Mouse (Mus musculus) CH12.LX (cell line): ENCODE data around the gene Ffar4. TPM values are rescaled to one million over a fixed set of nuclear protein-coding genes. Genes with fewer than 3 reads are reported as not detected.

Experiments
- DNase-seq: peaks from one replicate; pipeline ENCODE4 v3.0.0-alpha.2; 2013; ENCODE audit errors: extremely low read depth
- H3K27ac ChIP-seq: 2 replicates; pipeline ENCODE4 v1.5.1; 2012; ENCODE audit warnings: low read depth, mild to moderate bottlenecking, control low read depth, moderate library complexity; ENCODE audit not compliant: insufficient read depth
- H3K27me3 ChIP-seq: replicated peaks from 2 replicates; pipeline ENCODE3; 2012; ENCODE audit warnings: inconsistent platforms
- H3K36me3 ChIP-seq, 2 experiments: replicated peaks in 1 of 2; 2 replicates each; pipeline versions ENCODE3 to v1.6.1; 2012; ENCODE audit warnings: inconsistent platforms in 1 of 2, low read length in 1 of 2, mild to moderate bottlenecking in 1 of 2, mixed read lengths in 1 of 2, moderate library complexity in 1 of 2; ENCODE audit not compliant: control insufficient read depth in 1 of 2, insufficient read depth in 1 of 2
- H3K4me1 ChIP-seq, 2 experiments: 2 replicates each; pipeline ENCODE4 v1.6.1; 2012; ENCODE audit warnings: inconsistent platforms in 1 of 2, moderate library complexity in 1 of 2; ENCODE audit not compliant: insufficient read depth in 2 of 2, control insufficient read depth in 1 of 2
- H3K4me2 ChIP-seq: 2 replicates; pipeline ENCODE4 v1.6.1; 2012; ENCODE audit warnings: low read depth, mild to moderate bottlenecking, control low read depth; ENCODE audit not compliant: poor library complexity, insufficient read depth, severe bottlenecking
- H3K4me3 ChIP-seq, 3 experiments: fragments of 150-350 bp in 1 of 3; sonication (generic) in 1 of 3; replicated peaks in 1 of 3; 2 replicates each; pipeline versions ENCODE3 to v1.5.1; 2011 to 2012; ENCODE audit warnings: low read depth in 2 of 3, low read length in 2 of 3, mild to moderate bottlenecking in 2 of 3, moderate library complexity in 2 of 3, control low read depth in 1 of 3, improper control_type of control experiment in 1 of 3, inconsistent platforms in 1 of 3, mixed read lengths in 1 of 3; ENCODE audit not compliant: poor library complexity in 1 of 3
- H3K79me2 ChIP-seq: replicated peaks from 2 replicates; pipeline ENCODE4 v1.6.1; 2012; ENCODE audit warnings: mild to moderate bottlenecking, moderate library complexity; ENCODE audit not compliant: control insufficient read depth, poor library complexity, insufficient read depth, severe bottlenecking; ENCODE audit errors: extremely low read depth
- H3K9ac ChIP-seq: 2 replicates; pipeline ENCODE4 v1.6.1; 2012; ENCODE audit warnings: low read depth, mild to moderate bottlenecking, control low read depth, moderate library complexity; ENCODE audit not compliant: insufficient read depth
- H3K9me3 ChIP-seq: replicated peaks from 2 replicates; pipeline ENCODE3; 2012; ENCODE audit warnings: low read length, inconsistent platforms, mixed read lengths
- BHLHE40 ChIP-seq: IDR thresholded peaks from 2 replicates; pipeline ENCODE4 v1.6.1; 2011; ENCODE audit warnings: mild to moderate bottlenecking, low read depth, low read length, improper control_type of control experiment
- CHD1 ChIP-seq: IDR thresholded peaks from 2 replicates; pipeline ENCODE4 v1.6.1; 2012; ENCODE audit warnings: low read depth, low read length, improper control_type of control experiment, inconsistent platforms
- CTCF ChIP-seq, 2 experiments: IDR thresholded peaks in 1 of 2; conservative IDR thresholded peaks in 1 of 2; 2 replicates each; pipeline ENCODE4 v1.5.1; 2011 to 2012; ENCODE audit warnings: low read depth in 2 of 2, low read length in 2 of 2, improper control_type of control experiment in 1 of 2, inconsistent platforms in 1 of 2, mild to moderate bottlenecking in 1 of 2, moderate library complexity in 1 of 2
- ELF1 ChIP-seq: IDR thresholded peaks from 2 replicates; pipeline ENCODE4 v1.6.1; 2014; ENCODE audit warnings: low read depth, mild to moderate bottlenecking, inconsistent platforms, low read length, improper control_type of control experiment
- EP300 ChIP-seq: IDR thresholded peaks from 2 replicates; pipeline ENCODE4 v1.6.1; 2011; ENCODE audit warnings: low read length, improper control_type of control experiment
- ETS1 ChIP-seq: conservative IDR thresholded peaks from 2 replicates; pipeline ENCODE4 v1.6.1; 2012; ENCODE audit warnings: low read depth, mild to moderate bottlenecking, inconsistent platforms, low read length, improper control_type of control experiment, moderate library complexity
- IRF4 ChIP-seq: IDR thresholded peaks from 2 replicates; pipeline ENCODE4 v1.6.1; 2014; ENCODE audit warnings: low read depth, mild to moderate bottlenecking, inconsistent platforms, low read length, improper control_type of control experiment
- JUND ChIP-seq: conservative IDR thresholded peaks from 2 replicates; pipeline ENCODE4 v1.6.1; 2011; ENCODE audit warnings: low read depth, low read length, improper control_type of control experiment
- MAX ChIP-seq: IDR thresholded peaks from 2 replicates; pipeline ENCODE4 v1.6.1; 2011; ENCODE audit warnings: low read length, improper control_type of control experiment
- MXI1 ChIP-seq: IDR thresholded peaks from 2 replicates; pipeline ENCODE4 v1.6.1; 2011; ENCODE audit warnings: mild to moderate bottlenecking, low read depth, low read length, improper control_type of control experiment
- POLR2A ChIP-seq: IDR thresholded peaks from 2 replicates; pipeline ENCODE4 v1.6.1; 2011; ENCODE audit warnings: low read depth, mild to moderate bottlenecking, improper control_type of control experiment, low read length
- POLR2AphosphoS2 ChIP-seq: IDR thresholded peaks from 2 replicates; pipeline ENCODE4 v1.6.1; 2011; ENCODE audit warnings: low read depth, low read length, improper control_type of control experiment
- RAD21 ChIP-seq: IDR thresholded peaks from 2 replicates; pipeline ENCODE4 v1.6.1; 2011; ENCODE audit warnings: low read depth, mild to moderate bottlenecking, low read length, improper control_type of control experiment, moderate library complexity
- RCOR1 ChIP-seq: conservative IDR thresholded peaks from 2 replicates; pipeline ENCODE4 v1.6.1; 2012; ENCODE audit warnings: low read depth, mild to moderate bottlenecking, inconsistent platforms, low read length, improper control_type of control experiment
- TBP ChIP-seq: conservative IDR thresholded peaks from 2 replicates; pipeline ENCODE4 v1.6.1; 2011; ENCODE audit warnings: low read depth, low read length, improper control_type of control experiment
- USF1 ChIP-seq: IDR thresholded peaks from 2 replicates; pipeline ENCODE4 v1.6.1; 2014; ENCODE audit warnings: low read depth, mild to moderate bottlenecking, inconsistent platforms, low read length, improper control_type of control experiment
- ZMIZ1 ChIP-seq: IDR thresholded peaks from 2 replicates; pipeline ENCODE4 v1.6.1; 2012; ENCODE audit warnings: low read depth, mild to moderate bottlenecking, inconsistent platforms, low read length, improper control_type of control experiment
- ZNF384 ChIP-seq: IDR thresholded peaks from 2 replicates; pipeline ENCODE4 v1.6.1; 2012; ENCODE audit warnings: low read depth, low read length, improper control_type of control experiment, inconsistent platforms
- dilution Hi-C: fragments of 300-500 bp; cut with MboI; formaldehyde crosslinking; loops from 2 replicates; pipeline ENCODE4 v1.14.3; 2020; ENCODE audit warnings: low sequenced_read_pairs; ENCODE audit not compliant: extremely low pct_unique_long_range_greater_than_20kb, extremely low pct_ligation_motif_present
- in situ Hi-C: fragments of 300-500 bp; cut with MboI; formaldehyde crosslinking; loops from 3 replicates; pipeline ENCODE4 v1.14.3; 2019; ENCODE audit warnings: low sequenced_read_pairs, low pct_ligation_motif_present, low pct_unique_long_range_greater_than_20kb, mixed read lengths
- polyA plus RNA-seq: library from polyadenylated mRNA; unstranded; fragments of >175 nt; gene quantifications from 2 replicates; pipeline ENCODE4 v1.2.1, GENCODE M21; 2012; ENCODE audit warnings: low read depth; ENCODE audit not compliant: insufficient read length
- total RNA-seq, 2 experiments: library from RNA; depleted of rRNA; stranded (reverse); fragments of 300-350 nt in 1 of 2; fragments of >200 nt in 1 of 2; gene quantifications; 2 replicates each; pipeline ENCODE4 v1.2.3; 2012 to 2014

Ffar4 gene
- total and polyA plus RNA-seq, 3 experiments = not detected

DNA sequence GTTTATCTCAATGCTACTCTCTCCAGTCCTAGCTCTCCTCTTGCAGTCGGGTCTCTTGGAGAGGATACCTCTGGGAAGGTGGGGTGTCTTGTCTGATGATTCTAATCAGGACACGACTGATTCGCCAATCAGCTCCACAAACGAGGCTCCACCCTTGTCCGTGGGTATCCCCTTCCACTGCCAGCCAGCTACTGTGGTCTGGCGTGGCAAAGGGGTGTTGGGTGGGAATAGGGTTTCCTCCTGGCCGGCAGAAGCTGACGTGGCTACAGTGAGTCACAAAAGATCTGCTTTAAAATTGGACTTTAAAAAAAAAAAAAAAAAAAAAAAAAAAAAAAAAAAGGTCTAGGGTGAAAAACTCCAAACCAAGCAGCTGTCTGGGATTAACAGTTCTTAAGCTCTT lies 14.2 kb downstream of the Ffar4 start:
- TF ChIP-seq ZMIZ1 = no peak
- peak; percentile 52 for TF ChIP-seq ZNF384
- no peak for TF ChIP-seq ETS1
- dilution Hi-C loops (no loop called here), in situ Hi-C loops (no loop called here)
- Histone ChIP-seq H3K4me1 (peaks cover 4 to 35% of the 10 kb centered on the region in 2 experiments; a peak in 3 of 4 replicates), H3K9ac (no peak overlapping the region), H3K36me3 (no peaks in the 10 kb centered on the region), H3K4me2 (no peak overlapping the region), H3K27ac (no peak overlapping the region), H3K27me3 (no peaks in the 10 kb centered on the region), H3K4me3 (no peak overlapping the region), H3K79me2 (no peaks in the 10 kb centered on the region), H3K9me3 (no peaks in the 10 kb centered on the region)
- no peak for DNase-seq

DNA sequence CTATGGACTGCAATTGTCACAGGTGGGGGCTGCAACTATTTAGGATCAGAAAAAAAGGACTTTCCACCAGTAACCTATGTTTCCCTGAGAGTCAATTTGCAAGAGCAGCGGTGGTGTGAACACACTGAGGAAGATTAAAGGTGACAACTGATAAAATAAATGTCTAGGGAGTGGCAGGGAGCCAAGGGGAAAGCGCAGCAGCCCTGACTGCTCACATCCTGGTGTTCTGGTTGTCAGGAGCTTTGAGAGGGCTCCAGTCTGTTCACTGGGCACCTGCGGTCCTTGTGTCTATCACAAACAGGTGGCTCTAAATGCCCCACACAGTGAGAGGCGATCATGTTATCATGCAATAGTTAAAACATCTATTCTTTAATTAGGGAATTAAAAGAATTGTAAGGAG lies 15.7 kb downstream of the Ffar4 start:
- dilution Hi-C loops (no loop called here), in situ Hi-C loops (no loop called here)
- DNase-seq = no peak
- Histone ChIP-seq H3K9me3 (no peaks in the 10 kb centered on the region), H3K36me3 (no peaks in the 10 kb centered on the region), H3K4me3 (no peak overlapping the region), H3K27ac (no peak overlapping the region), H3K4me2 (no peak overlapping the region), H3K27me3 (no peaks in the 10 kb centered on the region), H3K9ac (no peak overlapping the region), H3K79me2 (no peaks in the 10 kb centered on the region), H3K4me1 (peaks cover 4 to 33% of the 10 kb centered on the region in 2 experiments; a peak in 3 of 4 replicates)
- TF ChIP-seq EP300 (no peak), MXI1 (no peak), JUND (no peak), POLR2A (no peak), CHD1 (no peak), POLR2AphosphoS2 (no peak), ELF1 (no peak), RCOR1 (no peak), RAD21 (no peak), TBP (no peak), BHLHE40 (no peak), MAX (no peak), IRF4 (no peak), ETS1 (no peak), CTCF (conservative IDR thresholded peaks at IDR 0.05 in 1 of 2, IDR thresholded peaks at IDR 0.05 in 1 of 2; ENCODE audit: low read depth in 2 of 2, low read length in 2 of 2) (no peak), USF1 (no peak), ZMIZ1 (no peak)
